Mouse (Mus musculus): ENCODE measurements around the gene Dnah17. TPM values are rescaled to one million over a fixed set of nuclear protein-coding genes. Genes with fewer than 3 reads are reported as not detected.

Gene Dnah17
- polyA plus RNA-seq, 1 experiment from 2014 or later = 0.22 TPM

- no peak overlapping the region for H3K9ac ChIP-seq
- no peak overlapping the region for H3K4me3 ChIP-seq (replicated peaks)
- no peak overlapping the region for H3K4me2 ChIP-seq
- 5% methylated on average over 5 of the region's 5 CpGs for WGBS
- peaks cover 6% of the 10 kb centered on the region; the same call in 1 of the 2 replicates for H3K4me1 ChIP-seq
- peak; percentile 61 for ATAC-seq (replicated peaks; ENCODE audit: low FRiP score)
- H3K36me3 ChIP-seq = no peaks in the 10 kb centered on the region
- H3K27ac ChIP-seq = no peak overlapping the region
- no peaks in the 10 kb centered on the region for H3K27me3 ChIP-seq
- no peaks in the 10 kb centered on the region for H3K9me3 ChIP-seq (replicated peaks)
Observed at GRCm38 (mm10) chr11:118104001-118104400, 26.4 kb downstream of the Dnah17 start.

DNA sequence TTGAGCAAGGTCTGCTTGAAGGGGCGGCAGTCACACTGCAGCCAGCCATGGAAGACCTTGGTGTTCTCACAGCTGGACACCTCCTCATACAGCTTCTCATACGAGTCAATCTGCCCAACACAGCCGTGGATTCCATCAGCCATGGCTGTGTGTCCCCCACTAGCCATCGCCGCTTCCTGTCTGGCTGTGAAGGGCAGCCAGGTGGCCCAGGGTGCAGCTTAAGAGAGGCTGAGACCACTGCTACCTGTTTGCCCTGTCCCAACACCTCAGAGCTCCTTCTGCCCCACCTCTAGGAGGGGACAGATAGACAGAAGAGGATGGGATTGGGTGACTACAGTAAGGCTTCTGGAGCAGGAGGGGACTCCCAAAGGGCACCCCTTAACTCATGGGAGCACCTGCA, 27.1 kb downstream of the Dnah17 start:
- no peak for ATAC-seq (replicated peaks; ENCODE audit: low FRiP score)
- Histone ChIP-seq H3K4me3 (replicated peaks) (no peak overlapping the region), H3K9ac (no peak overlapping the region), H3K4me1 (peaks cover 6% of the 10 kb centered on the region; the same call in 1 of the 2 replicates), H3K27ac (no peak overlapping the region), H3K4me2 (no peak overlapping the region), H3K36me3 (no peaks in the 10 kb centered on the region), H3K27me3 (no peaks in the 10 kb centered on the region), H3K9me3 (replicated peaks) (no peaks in the 10 kb centered on the region)
- 87% methylated on average over 5 of the region's 5 CpGs for WGBS

DNA sequence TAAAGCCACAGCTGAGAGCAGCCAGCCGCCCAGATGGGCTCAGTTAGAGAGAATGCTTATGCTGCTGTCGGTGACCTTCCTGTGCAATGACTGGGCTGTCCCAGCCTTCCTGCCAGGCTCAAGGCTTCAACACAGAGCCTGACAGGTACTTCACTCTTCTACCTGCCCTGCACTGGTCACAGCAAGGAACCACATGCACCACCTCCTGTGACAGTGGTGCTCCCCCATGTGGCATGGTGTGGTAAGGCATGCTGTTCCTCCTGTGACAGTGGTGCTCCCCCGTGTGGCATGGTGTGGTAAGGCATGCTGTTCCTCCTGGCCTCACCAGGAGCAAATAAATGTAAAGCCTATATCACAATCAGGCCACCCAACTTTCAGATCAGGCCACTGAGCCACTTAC, 27.6 kb downstream of the Dnah17 start:
- no peaks in the 10 kb centered on the region for H3K9me3 ChIP-seq (replicated peaks)
- 54% methylated on average over 3 of the region's 3 CpGs for WGBS
- no peak overlapping the region for H3K9ac ChIP-seq
- 0 out of 2 replicates have a peak, but pooled peaks have one; percentile 47 for ATAC-seq (replicated peaks; ENCODE audit: low FRiP score)
- no peak overlapping the region for H3K4me2 ChIP-seq
- peaks cover 6% of the 10 kb centered on the region; the same call in 1 of the 2 replicates for H3K4me1 ChIP-seq
- no peaks in the 10 kb centered on the region for H3K27me3 ChIP-seq
- no peaks in the 10 kb centered on the region for H3K36me3 ChIP-seq
- no peak overlapping the region for H3K27ac ChIP-seq
- H3K4me3 ChIP-seq (replicated peaks) = no peak overlapping the region

DNA sequence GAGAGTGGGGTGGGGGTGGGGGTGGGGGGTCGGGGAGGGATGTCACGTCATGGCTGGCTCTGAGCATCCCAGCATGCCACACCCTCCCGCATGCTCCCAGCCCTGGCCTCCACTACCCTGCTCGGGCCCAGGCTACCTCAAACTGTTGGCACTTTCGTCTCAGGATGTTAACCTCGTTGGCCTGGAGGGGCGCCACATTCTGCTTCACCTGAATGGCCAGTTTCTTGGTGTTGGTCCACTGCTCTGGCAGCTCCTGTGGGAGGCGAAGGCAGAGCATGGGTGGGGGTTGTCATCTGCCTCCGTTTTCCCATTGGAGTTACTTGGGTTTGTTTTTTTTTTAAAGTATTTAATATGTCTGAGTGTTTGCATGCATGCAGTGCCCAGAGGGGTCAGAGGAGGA, 29.3 kb downstream of the Dnah17 start:
- Histone ChIP-seq H3K36me3 (no peaks in the 10 kb centered on the region), H3K4me3 (replicated peaks) (no peak overlapping the region), H3K27ac (no peak overlapping the region), H3K27me3 (no peaks in the 10 kb centered on the region), H3K9me3 (replicated peaks) (no peaks in the 10 kb centered on the region), H3K9ac (no peak overlapping the region), H3K4me2 (no peak overlapping the region), H3K4me1 (peaks cover 13% of the 10 kb centered on the region)
- WGBS = 39% methylated on average over 9 of the region's 9 CpGs
- ATAC-seq (replicated peaks; ENCODE audit: low FRiP score) = no peak

GRCm38 (mm10) chr11:118096736-118097135, 33.7 kb downstream of the Dnah17 start:
- no peak overlapping the region for H3K9ac ChIP-seq
- no peaks in the 10 kb centered on the region for H3K9me3 ChIP-seq (replicated peaks)
- 17% methylated on average over 2 of the region's 2 CpGs for WGBS
- peaks cover 14% of the 10 kb centered on the region for H3K4me1 ChIP-seq
- no peaks in the 10 kb centered on the region for H3K36me3 ChIP-seq
- no peaks in the 10 kb centered on the region for H3K27me3 ChIP-seq
- no peak overlapping the region for H3K27ac ChIP-seq
- ATAC-seq (replicated peaks; ENCODE audit: low FRiP score) = no peak
- H3K4me3 ChIP-seq (replicated peaks) = no peak overlapping the region
- no peak overlapping the region for H3K4me2 ChIP-seq

DNA sequence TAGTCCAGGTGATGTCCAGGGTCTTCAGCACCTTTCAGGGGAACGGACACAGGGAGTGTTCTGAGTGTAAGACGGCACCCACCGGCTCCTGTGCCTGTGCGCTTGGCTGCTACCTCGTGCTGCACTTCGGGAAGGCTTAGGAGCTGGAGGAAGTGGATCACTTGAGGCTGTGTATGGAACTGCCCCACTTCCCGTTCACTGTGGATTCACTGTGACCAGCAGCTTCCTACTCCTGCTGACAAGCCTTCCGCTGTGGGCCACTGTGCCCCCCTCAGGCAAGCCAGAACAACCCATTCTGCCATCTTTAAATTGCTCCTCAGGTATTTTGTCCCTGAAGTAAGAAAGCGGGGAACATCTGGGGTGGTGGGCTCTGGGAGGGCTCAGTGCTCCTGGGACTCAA, 35.4 kb downstream of the Dnah17 start:
- no peak for ATAC-seq (replicated peaks; ENCODE audit: low FRiP score)
- Histone ChIP-seq H3K9ac (no peak overlapping the region), H3K36me3 (no peaks in the 10 kb centered on the region), H3K9me3 (replicated peaks) (peaks cover 7% of the 10 kb centered on the region; the same call in 1 of the 2 replicates), H3K4me2 (no peak overlapping the region), H3K4me3 (replicated peaks) (no peak overlapping the region), H3K27me3 (no peaks in the 10 kb centered on the region), H3K4me1 (peaks cover 8% of the 10 kb centered on the region), H3K27ac (no peak overlapping the region)
- 81% methylated on average over 9 of the region's 9 CpGs for WGBS

- no peaks in the 10 kb centered on the region for H3K27me3 ChIP-seq
- H3K4me1 ChIP-seq = peaks cover 10% of the 10 kb centered on the region
- no peak overlapping the region for H3K4me3 ChIP-seq (replicated peaks)
- H3K36me3 ChIP-seq = no peaks in the 10 kb centered on the region
- H3K9ac ChIP-seq = no peak overlapping the region
- H3K9me3 ChIP-seq (replicated peaks) = peaks cover 7% of the 10 kb centered on the region; the same call in 1 of the 2 replicates
- no peak overlapping the region for H3K27ac ChIP-seq
- H3K4me2 ChIP-seq = no peak overlapping the region
- ATAC-seq (replicated peaks; ENCODE audit: low FRiP score) = no peak
- WGBS = 90% methylated on average over 23 of the region's 23 CpGs
Observed at GRCm38 (mm10) chr11:118091002-118091670, 39.3 kb downstream of the Dnah17 start.

- no peaks in the 10 kb centered on the region for H3K36me3 ChIP-seq
- H3K9me3 ChIP-seq (replicated peaks) = peaks cover 7% of the 10 kb centered on the region; the same call in 1 of the 2 replicates
- H3K4me2 ChIP-seq = no peak overlapping the region
- H3K27ac ChIP-seq = no peak overlapping the region
- H3K9ac ChIP-seq = no peak overlapping the region
- no peak overlapping the region for H3K4me3 ChIP-seq (replicated peaks)
- H3K27me3 ChIP-seq = no peaks in the 10 kb centered on the region
- 84% methylated on average over 19 of the region's 19 CpGs for WGBS
- H3K4me1 ChIP-seq = peaks cover 27% of the 10 kb centered on the region
- ATAC-seq (replicated peaks; ENCODE audit: low FRiP score) = no peak
Observed at GRCm38 (mm10) chr11:118088896-118089295, 41.5 kb downstream of the Dnah17 start.

- H3K9me3 ChIP-seq (replicated peaks) = peaks cover 5% of the 10 kb centered on the region; the same call in 1 of the 2 replicates
- WGBS = 70% methylated on average over 8 of the region's 8 CpGs
- no peak for ATAC-seq (replicated peaks; ENCODE audit: low FRiP score)
- H3K27me3 ChIP-seq = peaks cover 3% of the 10 kb centered on the region; the same call in 1 of the 2 replicates
- H3K4me2 ChIP-seq = no peak overlapping the region
- H3K27ac ChIP-seq = no peak overlapping the region
- H3K4me1 ChIP-seq = peaks cover 34% of the 10 kb centered on the region
- H3K4me3 ChIP-seq (replicated peaks) = no peak overlapping the region
- no peak overlapping the region for H3K9ac ChIP-seq
- no peaks in the 10 kb centered on the region for H3K36me3 ChIP-seq
Observed at GRCm38 (mm10) chr11:118085961-118086360, 44.5 kb downstream of the Dnah17 start.

GRCm38 (mm10) chr11:118085176-118085575, 45.3 kb downstream of the Dnah17 start:
- Histone ChIP-seq H3K27me3 (peaks cover 3% of the 10 kb centered on the region; the same call in 1 of the 2 replicates), H3K9ac (no peak overlapping the region), H3K27ac (peak overlapping the region; percentile 46; the same call in 1 of the 2 replicates), H3K4me1 (peaks cover 37% of the 10 kb centered on the region), H3K36me3 (no peaks in the 10 kb centered on the region), H3K9me3 (replicated peaks) (peaks cover 2% of the 10 kb centered on the region; the same call in 1 of the 2 replicates), H3K4me3 (replicated peaks) (no peak overlapping the region), H3K4me2 (no peak overlapping the region)
- 31% methylated on average over 4 of the region's 4 CpGs for WGBS
- ATAC-seq (replicated peaks; ENCODE audit: low FRiP score) = no peak

DNA sequence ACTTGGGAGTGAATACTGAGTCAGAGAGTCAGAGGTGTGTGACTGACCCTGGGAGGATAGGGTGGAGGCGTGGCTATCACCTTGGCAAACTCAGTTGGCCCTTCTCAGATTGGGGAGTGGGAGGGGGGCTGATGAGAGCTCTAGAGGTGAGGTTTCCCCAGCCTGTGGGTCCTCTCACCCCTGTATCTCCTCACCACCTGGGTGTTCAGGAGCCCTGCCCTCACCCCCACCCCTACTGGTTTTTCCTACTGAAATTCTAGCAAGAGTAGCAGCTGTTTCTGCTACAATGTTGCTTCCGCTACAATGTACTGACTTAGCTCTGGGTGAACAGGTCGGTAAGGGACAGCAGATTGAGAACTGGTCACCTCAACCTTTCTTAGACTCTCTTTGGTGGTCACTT, 46.2 kb downstream of the Dnah17 start:
- WGBS = 77% methylated on average over 3 of the region's 3 CpGs
- no peaks in the 10 kb centered on the region for H3K36me3 ChIP-seq
- H3K9me3 ChIP-seq (replicated peaks) = no peaks in the 10 kb centered on the region
- ATAC-seq (replicated peaks; ENCODE audit: low FRiP score) = no peak
- no peak overlapping the region for H3K4me3 ChIP-seq (replicated peaks)
- H3K4me1 ChIP-seq = peaks cover 46% of the 10 kb centered on the region
- H3K9ac ChIP-seq = no peak overlapping the region
- peaks cover 3% of the 10 kb centered on the region; the same call in 1 of the 2 replicates for H3K27me3 ChIP-seq
- H3K4me2 ChIP-seq = no peak overlapping the region
- no peak overlapping the region for H3K27ac ChIP-seq

GRCm38 (mm10) chr11:118083811-118084210, 46.6 kb downstream of the Dnah17 start:
- Histone ChIP-seq H3K27me3 (peaks cover 3% of the 10 kb centered on the region; the same call in 1 of the 2 replicates), H3K4me3 (replicated peaks) (no peak overlapping the region), H3K27ac (no peak overlapping the region), H3K9ac (no peak overlapping the region), H3K9me3 (replicated peaks) (no peaks in the 10 kb centered on the region), H3K4me2 (no peak overlapping the region), H3K36me3 (no peaks in the 10 kb centered on the region), H3K4me1 (peaks cover 47% of the 10 kb centered on the region)
- no peak for ATAC-seq (replicated peaks; ENCODE audit: low FRiP score)
- 7% methylated on average over 6 of the region's 6 CpGs for WGBS

All from kidney, embryonic 15.5 days (tissue).